Mouse (Mus musculus): ENCODE data around the gene Gm12355. TPM values are rescaled to one million over a fixed set of nuclear protein-coding genes. Genes with fewer than 3 reads are reported as not detected.

Gm12355 gene
- polyA plus RNA-seq, 1 experiment from 2014 or later: 0.89 TPM

DNA sequence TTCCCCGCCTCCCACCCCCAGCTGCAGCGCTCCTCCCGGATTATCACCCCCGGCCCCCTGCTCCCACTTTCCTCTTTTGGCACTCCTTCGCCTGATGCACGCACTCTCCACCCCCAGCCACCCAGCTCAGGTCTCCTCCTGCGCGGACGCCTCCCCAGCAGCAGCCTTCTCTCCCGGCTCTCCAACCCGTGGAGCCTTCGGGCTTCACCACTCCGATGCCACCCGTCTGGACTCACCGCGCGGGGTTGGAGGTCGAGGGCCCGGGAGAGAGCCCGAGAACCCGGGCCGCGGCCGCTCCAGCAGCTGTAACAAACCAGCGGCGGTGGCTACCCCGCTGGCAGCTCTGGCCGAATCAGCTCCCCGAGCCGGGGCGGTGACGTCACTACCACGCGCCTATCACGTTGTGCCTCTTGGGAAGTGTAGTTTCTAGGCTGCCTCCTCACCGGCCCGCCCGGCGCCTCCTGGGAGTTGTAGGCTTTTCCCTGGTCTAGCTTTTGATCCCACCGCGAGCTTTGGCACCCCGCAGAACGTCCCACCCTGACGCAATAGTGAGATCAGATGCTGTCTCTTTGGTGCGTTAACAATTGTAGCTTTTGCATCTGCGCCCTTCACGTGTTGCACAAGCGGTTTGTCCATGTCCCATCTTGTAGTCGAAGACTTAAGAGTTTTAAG is 38.4 kb downstream of the Gm12355 start, which contains the start of gene Ormdl3:
Ormdl3 (minus strand) TSS at position 477 of the 672 bp plus-strand sequence.
- under 1% methylated on average over 49 of the region's 49 CpGs for WGBS
- peak within 1 kb of the TSS; percentile 91 for H3K4me2 ChIP-seq
- H3K4me1 ChIP-seq (replicated peaks): peaks cover 37% of the 10 kb centered on the region
- H3K27ac ChIP-seq (replicated peaks): peak within 1 kb of the TSS; percentile 86
- H3K9me3 ChIP-seq: no peaks in the 10 kb centered on the region
- H3K4me3 ChIP-seq: peak within 1 kb of the TSS; percentile 73
- peak; percentile 94 for ATAC-seq (ENCODE audit: low read depth)
- no peaks in the 10 kb centered on the region; the same call in 1 of the 2 replicates for H3K27me3 ChIP-seq
- peak within 1 kb of the TSS; percentile 90 for H3K9ac ChIP-seq
- H3K36me3 ChIP-seq: peaks cover 19% of the 10 kb centered on the region

DNA sequence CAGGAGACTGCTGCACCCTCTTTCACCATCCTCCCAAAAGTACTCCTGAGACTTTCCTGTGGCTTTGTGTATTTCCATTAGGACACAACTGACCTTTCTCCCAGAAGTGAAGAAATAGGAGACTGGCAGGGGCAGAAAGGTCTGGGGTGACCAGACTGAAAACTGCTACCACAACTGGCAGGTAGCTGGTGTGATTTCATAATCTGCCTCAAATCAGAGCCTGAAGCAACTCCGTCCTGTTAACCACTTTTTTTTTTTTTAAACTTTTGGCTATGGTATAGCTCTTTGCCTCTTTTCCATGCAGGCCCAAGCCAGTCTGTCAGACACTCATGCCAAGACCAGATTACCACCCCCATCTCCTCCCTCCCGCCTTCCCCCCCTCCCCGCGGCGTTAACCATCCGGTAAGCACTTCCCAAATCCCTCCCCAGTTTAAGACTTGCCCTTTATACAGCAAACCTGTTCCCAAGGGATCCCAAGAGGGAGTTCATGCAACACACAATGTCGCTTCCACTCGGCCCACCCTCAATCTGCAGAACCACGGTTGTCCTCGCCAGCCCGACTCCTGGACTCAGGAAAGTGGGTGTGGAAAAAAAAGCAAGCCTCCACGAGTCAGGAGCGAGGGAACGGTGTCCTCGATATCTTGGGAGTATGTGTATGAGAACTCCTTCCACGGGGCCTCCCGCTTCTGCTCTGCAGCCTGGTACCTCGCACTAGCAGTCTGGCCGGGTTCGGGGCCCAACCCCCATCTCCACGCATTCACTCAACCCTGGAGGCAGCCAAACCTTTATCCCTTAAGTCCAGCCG is 39.2 kb downstream of the Gm12355 start:
- WGBS: 3% methylated on average over 22 of the region's 22 CpGs
- H3K4me3 ChIP-seq: peak overlapping the region; percentile 73
- peak; percentile 66 for ATAC-seq (ENCODE audit: low read depth)

DNA sequence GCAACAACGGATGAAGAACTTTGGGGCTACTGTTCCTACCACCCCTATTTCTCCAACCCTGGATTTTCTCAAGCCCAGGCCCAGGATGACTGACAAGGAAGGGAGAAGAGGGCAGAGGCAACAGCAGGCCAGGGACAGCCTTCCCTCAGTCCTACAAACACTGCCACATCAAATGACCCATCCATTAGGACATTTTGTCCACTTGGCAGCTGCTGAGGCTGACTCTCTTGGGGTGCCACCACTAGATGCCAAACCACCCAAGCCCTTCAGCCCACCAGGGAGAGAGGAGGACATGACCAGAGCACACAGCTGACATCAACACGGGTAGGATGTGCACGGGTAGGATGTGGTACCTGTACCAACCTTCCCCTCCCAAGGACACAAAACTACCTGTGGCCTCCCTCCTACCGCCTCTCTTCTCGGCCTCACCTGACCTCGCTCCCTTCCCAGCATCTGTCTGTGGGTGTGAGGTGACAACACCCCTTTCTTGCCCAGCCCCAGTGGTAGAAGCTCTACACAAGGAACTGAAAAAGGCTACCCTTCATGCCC is 40.8 kb downstream of the Gm12355 start:
- no peak for ATAC-seq (ENCODE audit: low read depth)
- H3K36me3 ChIP-seq: peaks cover 38% of the 10 kb centered on the region
- WGBS: 90% methylated on average over 6 of the region's 6 CpGs
- no peaks in the 10 kb centered on the region for H3K9me3 ChIP-seq
- H3K4me3 ChIP-seq: no peak overlapping the region
- H3K4me1 ChIP-seq (replicated peaks): peaks cover 37% of the 10 kb centered on the region
- H3K27ac ChIP-seq (replicated peaks): no peak overlapping the region
- H3K27me3 ChIP-seq: no peaks in the 10 kb centered on the region
- no peak overlapping the region for H3K9ac ChIP-seq
- H3K4me2 ChIP-seq: 0 out of 2 replicates have a peak overlapping the region, but pooled peaks have one; percentile 91

More for the DNA sequence above, 39.2 kb downstream of the Gm12355 start:
- H3K4me2 ChIP-seq: peak overlapping the region; percentile 91
- peak overlapping the region; percentile 86 for H3K27ac ChIP-seq (replicated peaks)
- no peaks in the 10 kb centered on the region for H3K9me3 ChIP-seq
- H3K9ac ChIP-seq: peak overlapping the region; percentile 90
- H3K36me3 ChIP-seq: peaks cover 26% of the 10 kb centered on the region
- H3K27me3 ChIP-seq: no peaks in the 10 kb centered on the region; the same call in 1 of the 2 replicates
- peaks cover 37% of the 10 kb centered on the region for H3K4me1 ChIP-seq (replicated peaks)

DNA sequence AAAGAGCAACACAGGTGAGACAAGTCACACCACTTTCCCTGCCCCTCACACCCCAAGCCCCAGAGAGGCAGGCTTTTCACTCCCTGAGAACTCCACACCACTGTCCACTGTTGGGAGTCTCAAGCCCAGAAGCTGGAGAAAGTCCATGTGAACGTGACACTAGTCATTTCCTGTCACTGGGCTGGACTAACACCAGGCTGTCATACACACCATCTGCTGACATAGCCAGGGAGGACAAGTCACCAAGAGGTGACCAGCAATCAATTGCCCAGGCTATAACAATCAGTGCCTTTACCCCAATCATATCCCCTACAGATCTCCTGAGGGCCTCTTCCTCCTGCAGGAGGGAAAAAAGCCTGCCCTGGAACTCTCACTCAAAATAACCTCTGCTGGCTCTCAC is 41.3 kb downstream of the Gm12355 start:
- Histone ChIP-seq H3K9me3 (no peaks in the 10 kb centered on the region), H3K4me3 (no peak overlapping the region), H3K27ac (replicated peaks) (no peak overlapping the region), H3K4me1 (replicated peaks) (peaks cover 37% of the 10 kb centered on the region), H3K4me2 (no peak overlapping the region), H3K9ac (no peak overlapping the region), H3K27me3 (no peaks in the 10 kb centered on the region), H3K36me3 (peaks cover 41% of the 10 kb centered on the region)
- WGBS: 50% methylated on average over 1 of the region's 1 CpGs
- ATAC-seq (ENCODE audit: low read depth): no peak

DNA sequence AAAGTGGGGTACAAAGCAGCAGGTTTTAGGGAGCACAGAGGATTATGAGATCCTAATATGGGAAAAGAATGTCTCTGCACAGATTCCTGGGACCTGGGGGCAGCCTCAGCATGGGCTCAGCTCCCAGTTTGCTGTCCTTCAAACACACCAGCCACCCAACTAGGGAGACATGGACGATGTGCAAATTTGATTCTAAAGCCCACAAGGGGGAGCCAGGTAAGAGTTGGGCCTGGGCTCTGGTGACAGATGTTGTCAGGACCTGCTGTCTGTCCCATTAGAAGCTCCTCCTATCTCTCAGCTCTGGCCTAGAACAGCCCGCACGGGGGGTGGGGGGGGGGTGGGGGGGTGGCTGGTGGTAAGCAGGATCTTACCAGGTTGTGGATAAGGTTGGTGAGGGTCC is 41.9 kb downstream of the Gm12355 start:
- 38% methylated on average over 3 of the region's 3 CpGs for WGBS
- Histone ChIP-seq H3K4me2 (no peak overlapping the region), H3K9ac (no peak overlapping the region), H3K27ac (replicated peaks) (no peak overlapping the region), H3K4me3 (no peak overlapping the region), H3K4me1 (replicated peaks) (peaks cover 36% of the 10 kb centered on the region), H3K9me3 (no peaks in the 10 kb centered on the region), H3K27me3 (no peaks in the 10 kb centered on the region), H3K36me3 (peaks cover 41% of the 10 kb centered on the region)
- ATAC-seq (ENCODE audit: low read depth): no peak

DNA sequence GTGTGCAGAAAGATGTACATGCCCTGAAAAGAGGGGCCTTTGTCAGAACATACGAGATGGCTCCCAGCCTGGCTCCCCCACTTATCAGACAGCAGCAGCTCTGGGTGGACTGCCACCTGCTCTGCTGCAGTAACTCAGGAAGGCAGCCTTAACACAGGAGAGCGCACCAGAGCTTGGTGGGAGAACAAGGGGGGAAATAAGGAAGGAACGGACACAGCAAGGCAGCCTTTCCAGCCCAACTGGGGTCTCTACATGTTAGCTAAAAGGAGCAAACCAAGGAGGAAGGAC is 42.3 kb downstream of the Gm12355 start:
- no peak overlapping the region for H3K27ac ChIP-seq (replicated peaks)
- ATAC-seq (ENCODE audit: low read depth): no peak
- H3K36me3 ChIP-seq: peaks cover 41% of the 10 kb centered on the region
- peaks cover 33% of the 10 kb centered on the region for H3K4me1 ChIP-seq (replicated peaks)
- no peak overlapping the region for H3K4me2 ChIP-seq
- H3K27me3 ChIP-seq: no peaks in the 10 kb centered on the region
- WGBS: 97% methylated on average over 3 of the region's 3 CpGs
- H3K9me3 ChIP-seq: no peaks in the 10 kb centered on the region
- no peak overlapping the region for H3K9ac ChIP-seq
- no peak overlapping the region for H3K4me3 ChIP-seq

DNA sequence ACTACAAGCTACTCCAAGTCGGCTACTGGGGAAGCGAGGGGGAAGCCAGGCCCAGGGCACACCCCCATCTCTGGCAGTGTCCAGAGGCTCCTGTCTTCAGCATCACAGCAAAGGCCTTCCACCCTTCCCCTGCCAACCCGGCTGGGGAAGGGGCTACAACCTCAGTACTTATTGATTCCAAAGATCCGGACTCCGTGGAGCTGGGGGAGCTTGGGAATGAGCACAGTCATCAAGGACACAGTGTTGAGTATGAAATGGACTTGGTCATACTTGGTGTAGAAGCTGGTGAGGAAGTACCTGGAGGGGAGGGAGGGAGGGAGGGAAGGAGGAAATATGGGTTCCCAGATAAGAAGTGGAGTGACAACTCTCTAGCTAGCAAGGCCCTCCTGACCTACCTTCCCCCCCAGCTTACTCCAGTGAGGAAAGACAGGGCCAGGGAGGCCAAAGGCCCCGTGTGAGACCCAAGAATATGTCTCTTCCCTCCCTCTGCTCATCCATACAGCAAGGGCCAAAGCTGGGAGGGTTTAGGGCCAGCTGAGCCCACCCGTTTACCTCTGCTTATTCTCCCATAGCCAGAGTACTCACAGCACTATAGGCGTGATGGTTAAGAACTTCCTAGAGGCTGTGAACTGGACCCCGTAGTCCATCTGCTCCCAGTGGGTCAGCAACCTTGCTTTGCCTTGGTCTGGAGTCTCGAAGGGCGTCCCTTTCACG is 42.8 kb downstream of the Gm12355 start:
- H3K4me3 ChIP-seq: no peak overlapping the region
- ATAC-seq (ENCODE audit: low read depth): no peak
- no peak overlapping the region for H3K27ac ChIP-seq (replicated peaks)
- peaks cover 41% of the 10 kb centered on the region for H3K36me3 ChIP-seq
- H3K4me1 ChIP-seq (replicated peaks): peaks cover 28% of the 10 kb centered on the region
- no peaks in the 10 kb centered on the region for H3K27me3 ChIP-seq
- H3K9me3 ChIP-seq: no peaks in the 10 kb centered on the region
- no peak overlapping the region for H3K4me2 ChIP-seq
- 92% methylated on average over 12 of the region's 12 CpGs for WGBS
- no peak overlapping the region for H3K9ac ChIP-seq

DNA sequence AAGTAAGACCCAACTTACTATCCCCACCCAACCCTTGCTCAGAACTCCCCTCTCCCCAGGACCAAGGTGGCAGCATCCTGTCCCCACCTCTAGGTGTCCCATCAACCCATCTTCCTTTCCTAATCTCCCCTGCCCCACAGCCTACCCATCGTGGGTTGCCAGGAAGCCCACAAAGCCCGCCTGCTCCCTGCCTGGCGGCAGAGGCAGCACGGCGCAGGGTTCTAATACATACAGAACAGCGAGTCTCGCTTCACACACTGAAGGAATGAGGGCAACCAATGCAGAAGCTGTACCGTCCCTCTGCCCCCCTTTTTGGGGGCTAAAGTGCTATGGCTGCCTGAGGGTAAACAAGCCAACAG is 43.5 kb downstream of the Gm12355 start:
- WGBS: 91% methylated on average over 8 of the region's 8 CpGs
- no peak overlapping the region for H3K27ac ChIP-seq (replicated peaks)
- no peak for ATAC-seq (ENCODE audit: low read depth)
- H3K4me3 ChIP-seq: no peak overlapping the region
- H3K9me3 ChIP-seq: no peaks in the 10 kb centered on the region
- no peak overlapping the region for H3K4me2 ChIP-seq
- H3K4me1 ChIP-seq (replicated peaks): peaks cover 24% of the 10 kb centered on the region
- no peaks in the 10 kb centered on the region for H3K27me3 ChIP-seq
- peaks cover 41% of the 10 kb centered on the region for H3K36me3 ChIP-seq
- no peak overlapping the region for H3K9ac ChIP-seq

DNA sequence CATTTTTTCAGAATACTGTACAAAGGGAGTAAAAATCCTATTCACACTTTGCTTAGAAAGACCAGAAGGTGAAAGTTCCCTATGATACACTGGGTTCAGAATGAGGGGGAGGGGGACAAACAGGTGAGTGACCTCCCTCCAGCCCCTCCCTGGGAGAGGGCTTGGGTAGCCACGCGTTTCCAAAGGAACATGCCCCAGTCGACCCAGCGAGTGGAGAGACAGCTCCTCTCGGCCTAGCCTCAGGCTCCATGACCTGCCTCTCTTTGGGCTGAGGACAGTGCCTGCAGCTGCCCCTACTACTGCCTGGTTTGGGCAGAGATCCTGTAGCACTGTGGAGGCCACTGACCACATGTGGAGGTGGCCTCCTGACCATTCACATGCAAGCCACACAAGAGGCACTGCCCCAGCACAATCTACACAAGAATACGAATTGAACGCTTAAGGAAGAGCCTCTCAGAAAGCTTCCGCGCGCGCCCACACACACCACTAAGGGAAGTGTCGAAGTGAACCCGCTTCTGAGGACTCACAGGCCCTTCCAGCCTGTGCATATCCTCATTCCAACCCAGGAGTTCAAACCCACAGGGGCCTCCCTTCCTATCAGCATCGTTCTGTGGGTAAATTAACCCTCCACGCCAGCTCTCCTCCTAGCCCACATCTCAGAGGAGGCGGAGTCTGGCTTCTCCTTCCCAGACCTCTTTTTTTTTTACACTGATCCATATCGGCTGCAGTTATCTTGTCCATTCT is 44.0 kb downstream of the Gm12355 start:
- WGBS: 74% methylated on average over 17 of the region's 17 CpGs
- ATAC-seq (ENCODE audit: low read depth): no peak
- H3K4me2 ChIP-seq: no peak overlapping the region
- H3K4me1 ChIP-seq (replicated peaks): peaks cover 22% of the 10 kb centered on the region
- H3K4me3 ChIP-seq: no peak overlapping the region
- H3K36me3 ChIP-seq: peaks cover 41% of the 10 kb centered on the region
- no peaks in the 10 kb centered on the region for H3K27me3 ChIP-seq
- no peak overlapping the region for H3K9ac ChIP-seq
- no peaks in the 10 kb centered on the region for H3K9me3 ChIP-seq
- H3K27ac ChIP-seq (replicated peaks): no peak overlapping the region

DNA sequence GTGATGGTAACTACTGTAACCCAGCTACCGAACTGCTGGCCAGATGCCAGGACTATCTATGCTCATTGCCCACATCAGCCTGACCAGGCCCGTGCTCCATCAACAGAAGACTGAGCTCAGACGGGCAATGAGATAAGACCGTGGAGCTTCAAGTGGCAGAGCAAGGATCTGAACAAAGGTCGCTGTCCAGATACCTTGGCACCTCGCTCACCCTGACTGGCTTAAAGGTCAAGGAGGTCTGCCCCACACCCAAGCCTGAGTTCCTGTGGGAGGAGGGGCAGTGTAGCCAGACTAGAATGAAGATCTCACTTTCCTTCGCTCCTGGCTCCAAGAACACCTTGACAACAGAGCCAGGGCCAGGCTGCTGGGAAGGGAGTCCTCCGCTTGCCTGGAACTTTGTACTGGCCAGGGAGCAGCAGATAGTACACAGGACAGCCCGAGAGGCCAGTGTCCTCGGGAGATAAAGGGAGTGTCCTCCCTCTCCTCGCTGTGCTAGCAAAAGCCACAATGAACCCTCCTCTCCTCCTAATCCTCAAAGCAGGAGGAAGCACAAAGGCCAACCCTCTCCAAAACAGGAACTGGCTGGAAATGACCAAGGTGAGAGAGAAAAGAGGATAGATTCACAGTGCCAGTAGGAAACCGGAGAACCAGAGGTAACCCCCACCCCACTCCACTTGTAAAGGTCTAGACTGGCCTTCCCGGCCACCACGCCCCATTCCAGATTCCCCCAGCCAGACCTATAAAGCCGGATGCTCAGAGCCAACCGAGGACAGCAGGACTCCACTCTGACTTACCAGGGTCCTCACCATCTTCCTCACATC is 45.0 kb downstream of the Gm12355 start:
- peaks cover 13% of the 10 kb centered on the region for H3K4me1 ChIP-seq (replicated peaks)
- no peaks in the 10 kb centered on the region for H3K9me3 ChIP-seq
- H3K4me2 ChIP-seq: no peak overlapping the region
- 82% methylated on average over 16 of the region's 16 CpGs for WGBS
- H3K9ac ChIP-seq: no peak overlapping the region
- no peaks in the 10 kb centered on the region for H3K27me3 ChIP-seq
- H3K27ac ChIP-seq (replicated peaks): no peak overlapping the region
- H3K4me3 ChIP-seq: no peak overlapping the region
- ATAC-seq (ENCODE audit: low read depth): peak; percentile 47; the same call in 1 of the 2 replicates
- peaks cover 41% of the 10 kb centered on the region for H3K36me3 ChIP-seq

DNA sequence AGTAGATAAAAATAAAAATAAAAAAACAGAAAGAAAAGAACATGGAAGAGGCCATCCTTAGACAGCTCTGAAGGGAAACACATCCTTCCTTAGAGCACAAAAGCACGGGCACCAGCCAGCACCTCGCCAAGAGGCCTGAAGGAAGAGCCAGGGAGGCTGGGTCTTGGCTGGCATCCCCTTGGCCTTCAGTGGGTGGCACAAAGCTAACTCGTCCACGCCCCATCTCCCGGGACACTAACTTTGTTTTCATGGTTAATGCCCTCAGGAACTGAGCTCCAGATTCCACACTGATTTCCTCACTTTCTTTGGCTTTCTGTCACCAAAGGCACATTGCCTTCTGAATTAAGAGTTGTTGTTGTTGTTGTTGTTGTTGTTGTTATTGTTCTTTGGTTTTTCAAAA is 47.7 kb downstream of the Gm12355 start:
- WGBS: 87% methylated on average over 5 of the region's 5 CpGs

More for the DNA sequence above, 47.7 kb downstream of the Gm12355 start:
- H3K4me3 ChIP-seq: no peak overlapping the region
- H3K9ac ChIP-seq: no peak overlapping the region
- H3K36me3 ChIP-seq: peaks cover 30% of the 10 kb centered on the region
- no peaks in the 10 kb centered on the region for H3K4me1 ChIP-seq (replicated peaks)
- no peak for ATAC-seq (ENCODE audit: low read depth)
- no peaks in the 10 kb centered on the region for H3K9me3 ChIP-seq
- no peak overlapping the region for H3K27ac ChIP-seq (replicated peaks)
- no peak overlapping the region for H3K4me2 ChIP-seq
- H3K27me3 ChIP-seq: no peaks in the 10 kb centered on the region

All from neural tube, embryonic 13.5 days (tissue).